Mouse (Mus musculus): ENCODE results near the gene Plekhg1. TPM values are rescaled to one million over a fixed set of nuclear protein-coding genes. Genes with fewer than 3 reads are reported as not detected.

Plekhg1 gene
- total RNA-seq, 4 experiments from 2014 or later = 4.0 to 8.7 (median 6.7) TPM

DNA sequence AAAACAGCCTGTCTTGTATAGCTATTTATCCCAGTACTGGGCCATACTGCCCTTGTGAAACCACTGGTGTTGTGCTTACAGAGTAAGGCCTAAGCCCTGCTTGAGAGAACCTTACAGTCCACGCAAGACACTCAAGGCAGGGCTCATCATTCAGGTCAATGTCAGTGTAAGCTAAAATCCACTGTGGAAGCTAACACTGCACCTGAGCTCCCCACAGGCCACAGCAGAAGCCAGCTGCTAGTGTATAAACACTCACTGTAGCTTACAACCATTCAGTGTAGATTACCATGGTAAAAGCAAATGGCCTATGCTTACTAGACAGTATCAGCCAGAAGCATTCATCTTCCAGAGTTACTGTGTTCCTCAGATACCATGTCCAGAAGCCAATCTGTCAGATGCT lies 90.5 kb downstream of the Plekhg1 start:
- no peak for DNase-seq

DNA sequence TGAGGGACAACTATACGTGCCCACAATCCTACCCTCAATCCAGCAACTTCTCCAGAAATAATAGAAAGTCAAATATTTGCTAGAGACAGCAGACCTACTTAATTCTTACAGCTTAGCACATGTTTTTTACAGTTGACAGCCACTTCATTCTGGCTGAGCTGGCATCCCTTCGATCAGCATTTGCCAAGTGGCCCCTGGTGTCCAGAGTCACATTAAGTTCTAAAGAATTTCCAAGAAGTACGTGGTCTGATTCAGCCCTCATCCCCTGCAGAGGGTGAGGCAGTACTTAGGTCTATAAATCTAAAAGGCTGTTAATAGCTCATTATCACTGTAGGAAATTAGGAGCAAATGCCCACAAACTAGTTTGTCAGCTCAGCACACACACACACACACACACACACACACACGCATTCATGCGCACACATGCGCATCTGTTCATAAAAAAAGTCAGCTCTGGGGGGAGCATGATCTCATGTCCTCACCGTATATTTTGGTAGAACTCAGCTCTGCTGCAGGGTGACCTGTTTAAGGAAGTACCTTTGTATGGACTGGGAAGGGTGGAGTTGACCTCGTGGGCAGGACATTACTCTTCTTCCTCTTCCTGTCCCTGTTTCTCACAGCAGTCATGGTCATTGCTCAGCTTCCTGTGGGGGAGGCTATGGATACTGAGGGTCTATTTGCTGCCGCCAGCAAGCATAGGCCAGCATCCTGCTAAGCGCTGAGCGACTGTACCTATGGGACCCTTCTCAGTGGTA lies 91.6 kb downstream of the Plekhg1 start:
- DNase-seq = peak; percentile 16

GRCm38 (mm10) chr10:3834060-3834459 lies 93.9 kb downstream of the Plekhg1 start:
- DNase-seq = no peak

DNA sequence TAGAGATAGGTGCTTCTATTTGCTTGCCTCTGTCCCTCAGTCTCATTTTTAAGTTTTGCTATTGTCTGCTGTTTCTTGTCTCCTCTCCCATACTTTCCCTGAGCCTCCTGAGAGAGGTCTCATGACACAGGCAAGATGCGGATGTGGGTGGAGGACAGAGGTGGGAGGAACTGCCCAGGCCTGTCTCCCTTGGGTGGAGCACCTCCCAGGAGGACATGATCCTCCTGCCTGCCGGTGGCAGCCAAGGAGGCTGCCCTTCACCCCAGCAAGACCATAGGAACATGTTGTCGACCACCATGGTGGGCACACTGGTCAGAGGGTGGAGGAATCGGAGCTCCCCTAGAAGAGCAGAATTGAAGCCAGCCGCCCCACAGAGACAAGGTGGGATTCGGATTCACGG lies 94.5 kb downstream of the Plekhg1 start:
- DNase-seq = no peak

DNA sequence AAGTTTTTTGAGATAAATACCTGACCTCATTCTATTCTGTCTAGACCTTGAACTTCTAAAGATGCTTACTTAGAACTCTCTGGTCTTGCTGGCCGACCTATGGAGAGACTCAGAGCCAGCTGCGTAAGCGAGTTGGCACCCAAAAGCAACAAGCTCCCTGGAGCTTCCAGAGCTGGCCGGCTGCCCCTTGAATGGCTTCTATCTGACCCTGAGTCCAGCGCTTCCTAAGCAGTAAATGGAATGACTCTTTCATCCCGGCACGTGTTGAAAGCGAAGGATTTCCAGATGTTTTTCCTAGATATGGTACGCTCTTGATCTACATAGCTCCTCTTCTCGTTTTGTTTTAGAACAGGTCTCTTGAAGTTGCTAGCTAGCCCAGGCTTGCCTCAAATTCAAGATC lies 95.5 kb downstream of the Plekhg1 start:
- DNase-seq = peak; percentile 21

DNA sequence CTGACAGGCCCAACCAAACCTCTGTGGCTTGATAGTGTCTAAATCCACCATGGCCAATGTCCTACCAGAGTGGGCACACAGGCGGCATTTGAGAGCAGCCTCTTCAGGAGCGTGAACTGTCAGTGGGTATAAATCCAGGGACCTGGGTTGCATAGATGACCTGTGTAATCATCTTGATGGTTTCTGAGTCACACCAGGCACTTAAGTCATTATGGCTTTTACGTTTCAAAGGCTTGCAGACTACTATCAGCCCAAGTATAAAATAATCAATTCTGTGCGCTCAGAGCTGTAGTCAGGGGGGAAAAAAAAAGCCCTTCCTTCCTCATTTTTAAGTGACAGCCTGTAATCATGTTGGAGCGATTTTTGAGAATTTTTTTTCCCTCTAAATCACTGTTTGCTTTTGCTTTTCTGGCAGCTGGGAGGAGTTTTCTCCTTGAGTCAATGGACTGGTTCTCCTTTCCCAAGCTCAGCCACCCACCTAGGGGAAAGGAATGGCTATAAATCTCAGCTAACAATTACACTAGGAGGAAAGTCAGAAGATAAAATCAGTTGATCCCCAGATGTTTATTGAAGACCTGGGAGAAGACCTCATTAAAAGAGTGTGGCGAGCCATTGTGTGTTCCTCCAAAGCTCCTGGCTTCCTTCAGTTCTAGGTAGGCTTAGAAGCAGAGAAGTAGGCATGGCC lies 99.7 kb downstream of the Plekhg1 start:
- no peak for DNase-seq

DNA sequence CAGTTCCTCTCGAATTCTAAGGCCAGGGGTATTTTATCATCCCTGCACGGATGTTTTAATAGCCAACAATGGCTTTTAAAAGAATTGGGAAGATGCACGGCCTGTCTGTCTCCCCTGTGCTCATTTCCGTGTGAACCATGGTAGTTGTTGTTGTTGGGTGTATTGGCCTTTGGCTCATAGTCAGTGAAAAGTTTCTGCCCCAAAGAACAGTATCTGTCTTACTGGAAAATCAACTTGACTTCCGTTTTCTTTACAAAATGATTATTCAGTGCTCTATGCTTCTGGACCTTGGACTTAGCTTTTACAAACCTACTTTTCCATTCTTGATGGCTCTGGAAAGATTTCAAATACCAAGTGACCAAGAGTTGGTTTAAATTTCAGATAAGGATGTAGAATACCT lies 104.3 kb downstream of the Plekhg1 start:
- no peak for DNase-seq

DNA sequence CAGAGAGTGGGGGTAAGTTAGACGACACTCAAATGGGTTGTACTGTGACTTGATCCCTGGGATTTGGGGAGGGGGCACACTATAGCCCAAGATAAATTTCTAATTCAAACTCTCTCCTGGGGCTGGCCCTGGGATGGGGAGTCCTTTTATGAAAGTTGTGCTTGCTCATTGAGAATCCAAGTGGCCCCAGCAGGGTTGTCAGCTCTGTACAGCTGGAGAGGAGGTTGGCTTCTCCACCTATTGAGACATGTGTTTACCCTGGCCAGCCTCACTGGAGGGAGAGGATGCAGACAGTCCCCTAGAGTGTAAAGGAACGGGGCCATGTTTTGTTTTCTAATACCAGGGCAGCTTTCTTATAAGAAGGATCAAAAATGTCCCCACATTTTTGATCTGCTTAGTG lies 106.9 kb downstream of the Plekhg1 start:
- DNase-seq = no peak

DNA sequence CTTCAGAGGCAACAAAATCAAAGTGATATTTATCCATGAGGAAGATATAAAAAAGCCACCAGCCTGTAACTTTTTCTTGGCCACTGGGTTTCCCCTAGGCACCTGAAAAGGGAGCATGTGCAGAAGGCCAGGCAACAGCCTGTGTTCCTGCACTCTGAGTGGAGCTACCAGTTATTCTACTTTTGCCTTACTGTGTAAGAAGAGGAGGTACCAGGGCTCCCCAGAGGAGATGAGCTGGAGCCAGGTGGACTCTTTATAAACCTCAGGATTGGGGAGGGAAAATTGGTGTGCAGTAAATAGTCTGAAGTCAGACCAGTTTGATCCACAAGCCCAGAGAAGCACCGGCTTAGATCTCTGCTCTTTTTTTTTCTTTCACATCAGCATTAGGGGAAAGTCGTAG lies 111.3 kb downstream of the Plekhg1 start:
- no peak for DNase-seq

DNA sequence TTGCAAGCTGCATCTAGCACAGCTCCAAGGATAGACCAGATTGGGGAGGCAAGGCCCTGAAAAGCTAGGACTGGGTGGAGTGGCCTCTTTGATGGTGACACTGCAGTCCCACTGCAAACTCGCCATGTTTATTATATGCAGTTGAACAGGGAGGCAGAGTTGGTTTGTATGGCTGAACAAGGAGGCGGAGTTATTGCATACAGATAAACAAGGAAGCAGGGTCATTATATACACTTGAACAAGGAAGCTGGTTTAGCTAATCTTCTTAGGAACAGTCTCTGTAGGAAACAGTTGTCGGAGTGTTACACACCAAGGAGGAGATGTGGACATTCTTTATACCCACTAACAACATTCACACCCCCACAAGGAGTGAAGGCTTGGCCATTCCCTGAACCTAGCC lies 112.6 kb downstream of the Plekhg1 start:
- no peak for DNase-seq

DNA sequence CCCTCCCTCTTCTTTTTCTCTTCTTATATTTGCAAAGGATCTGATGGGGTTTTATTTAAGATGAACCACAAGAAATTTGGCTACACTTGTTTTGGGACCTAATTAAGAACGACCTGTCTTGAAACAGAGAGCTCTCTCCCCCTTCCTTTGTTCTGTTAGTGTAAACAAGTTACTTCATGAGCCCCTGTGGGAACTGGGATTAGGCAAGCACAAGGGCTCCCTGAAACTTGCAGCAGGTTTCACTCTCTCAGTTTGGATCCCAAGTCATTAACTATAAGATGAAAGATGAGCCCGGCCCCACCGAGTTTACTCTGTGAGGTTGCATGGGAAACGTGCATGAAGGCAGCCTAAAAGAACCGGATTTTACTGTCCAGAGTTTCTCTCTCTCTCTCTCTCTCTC lies 117.7 kb downstream of the Plekhg1 start:
- no peak for DNase-seq

GRCm38 (mm10) chr10:3858437-3858836 lies 118.3 kb downstream of the Plekhg1 start:
- no peak for DNase-seq

DNA sequence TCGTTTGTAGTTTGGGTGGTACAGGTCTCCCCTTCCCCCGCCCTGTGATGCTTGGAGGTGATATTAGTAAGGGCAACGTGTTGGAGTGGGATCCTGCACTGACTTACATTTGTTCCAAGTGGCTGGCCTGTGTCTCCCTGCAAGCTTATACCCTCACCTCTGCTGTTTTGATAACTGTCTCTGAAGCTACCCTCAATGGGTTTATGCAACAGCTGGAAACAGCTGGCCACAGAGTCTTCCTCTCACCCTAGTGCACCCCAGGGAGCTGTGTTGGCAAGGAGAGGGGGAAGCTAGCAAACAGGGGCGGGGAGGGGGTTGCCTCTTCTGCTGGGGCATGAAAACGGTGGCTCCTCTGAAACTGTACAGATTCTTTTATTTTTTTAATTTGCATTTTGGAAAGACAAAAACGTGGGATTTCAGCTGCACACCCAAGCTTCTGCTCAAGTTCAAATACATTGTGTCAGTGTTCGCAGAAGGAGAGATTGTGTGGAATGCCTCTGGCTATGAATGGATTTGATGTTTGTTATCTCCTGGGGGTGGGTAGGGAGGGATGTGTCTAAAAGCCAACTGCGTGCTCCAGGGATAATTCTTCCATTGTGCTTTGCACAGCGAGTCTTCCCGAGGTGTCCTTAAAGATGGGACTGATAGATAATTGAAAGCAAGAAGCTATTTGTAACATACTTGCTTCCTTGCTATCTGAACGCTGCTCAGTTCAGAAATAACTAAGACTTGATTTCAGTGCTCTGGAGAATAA lies 119.0 kb downstream of the Plekhg1 start:
- no peak for DNase-seq

DNA sequence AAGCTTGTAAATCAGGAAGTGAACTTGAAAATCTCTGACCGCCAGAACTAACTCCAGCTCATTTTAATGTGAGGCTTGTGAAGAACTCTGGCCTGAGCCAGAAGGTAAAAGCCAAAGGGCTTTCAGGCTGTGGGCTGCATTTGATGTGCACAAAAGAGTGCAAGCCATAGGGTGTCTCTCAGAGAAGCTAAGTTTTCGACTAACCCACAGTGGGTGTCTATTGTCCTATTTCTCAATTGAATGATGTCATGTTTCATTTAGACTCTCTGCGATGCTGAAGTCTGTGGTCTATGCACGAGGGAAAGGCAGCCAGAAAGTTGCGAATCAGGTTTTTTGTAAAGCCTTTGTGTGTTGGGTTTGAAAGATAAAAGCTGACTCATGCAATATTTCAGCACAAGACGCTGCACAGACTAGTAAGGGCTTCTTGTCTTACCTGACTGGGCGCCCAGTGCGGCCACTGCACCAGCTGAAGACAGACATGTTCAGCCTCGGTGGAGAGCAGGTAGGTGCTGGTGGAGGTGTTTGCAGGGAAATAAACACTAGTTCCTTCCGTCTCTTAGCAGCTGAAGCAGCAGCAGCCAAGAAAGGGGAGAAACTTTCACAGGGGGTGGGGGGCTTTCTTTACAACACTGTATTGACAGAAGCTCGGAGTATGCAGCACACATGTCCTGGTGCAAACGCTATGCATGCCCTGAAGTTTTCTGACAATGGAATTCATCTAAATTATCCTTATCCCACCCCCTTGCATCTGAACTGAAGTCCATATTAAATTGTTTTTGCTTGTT lies 123.4 kb downstream of the Plekhg1 start:
- DNase-seq = no peak

DNA sequence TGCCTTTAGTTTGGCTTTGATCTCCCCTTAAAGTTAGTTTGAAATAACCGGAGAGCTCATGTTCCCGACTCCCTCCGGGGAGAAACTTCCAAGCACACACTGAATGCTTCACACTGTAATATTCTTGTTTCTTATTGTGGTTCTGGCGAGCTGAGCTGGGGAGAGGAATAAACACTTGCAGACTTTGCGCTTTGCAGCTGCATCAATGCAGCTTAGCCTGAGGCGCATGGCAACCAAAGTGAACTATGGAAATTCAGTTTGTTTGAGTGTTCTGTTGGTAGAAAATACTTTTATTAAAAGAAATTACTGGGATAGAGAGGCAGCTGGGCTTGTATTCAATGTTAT lies 124.0 kb downstream of the Plekhg1 start:
- no peak for DNase-seq

DNA sequence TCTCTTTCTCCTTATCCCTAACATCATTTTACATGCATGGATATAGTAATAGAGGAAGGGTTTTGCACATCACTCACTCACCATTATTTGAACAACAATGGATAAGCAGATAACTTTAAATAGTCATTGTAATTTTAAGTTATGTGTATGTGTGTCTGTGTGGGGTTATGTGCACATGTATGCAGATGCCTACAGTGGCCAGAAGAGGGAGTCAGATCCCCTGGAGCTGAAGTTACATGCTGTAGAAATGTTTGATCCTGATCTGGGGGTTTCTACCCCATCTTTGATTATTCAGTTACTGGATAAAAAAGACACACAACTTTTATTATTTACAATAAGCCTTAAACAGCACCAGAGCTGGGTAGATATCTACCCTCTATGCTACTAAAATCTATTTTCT lies 127.1 kb downstream of the Plekhg1 start:
- DNase-seq = no peak

- DNase-seq = no peak
Observed at GRCm38 (mm10) chr10:3870828-3871227, 130.7 kb downstream of the Plekhg1 start.

- no peak for DNase-seq
Observed at GRCm38 (mm10) chr10:3873467-3873866, 133.3 kb downstream of the Plekhg1 start.

DNA sequence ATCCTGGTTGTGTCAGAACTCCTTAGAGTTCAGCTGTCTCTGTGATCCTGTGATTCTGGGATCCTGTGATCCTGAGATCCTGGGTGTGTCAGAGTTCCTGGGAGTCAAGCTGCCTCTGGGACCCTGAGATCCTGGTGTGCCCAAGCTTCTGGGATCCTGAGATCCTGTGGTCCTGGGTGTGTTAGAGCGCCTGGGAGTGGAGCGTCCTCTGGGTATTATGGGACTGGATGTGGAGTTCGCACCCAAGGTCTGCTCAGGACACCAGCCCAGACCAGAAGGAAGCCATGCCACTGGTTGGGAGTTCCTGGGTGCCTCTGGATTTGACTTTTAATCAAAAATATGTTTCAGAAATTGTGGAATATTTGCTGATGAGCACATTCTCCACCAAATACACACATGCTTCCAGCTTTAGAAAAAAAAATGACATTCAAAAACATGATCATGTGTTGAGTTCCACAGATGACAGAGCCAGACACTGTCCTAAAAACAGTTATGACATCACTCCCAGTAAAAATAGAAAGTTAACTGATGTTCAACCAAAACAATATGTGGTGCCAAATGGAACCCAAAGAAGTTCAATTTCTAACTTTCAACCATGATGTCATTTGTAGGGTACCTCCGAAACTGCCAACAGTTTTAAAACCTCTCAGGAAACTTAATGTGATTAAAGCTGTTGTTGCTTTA lies 137.8 kb downstream of the Plekhg1 start:
- DNase-seq = no peak

GRCm38 (mm10) chr10:3881179-3881578 lies 141.0 kb downstream of the Plekhg1 start:
- DNase-seq = no peak

- DNase-seq = no peak
Observed at GRCm38 (mm10) chr10:3888510-3888909, 148.3 kb downstream of the Plekhg1 start.
